Mouse (Mus musculus) R1 (cell line): ENCODE results near the gene Nkx2-4.
A peak's percentile ranks its signal among the peaks of the same experiment; 100 is the strongest.

ENCODE experiments used
- DNase-seq: peaks from one replicate; pipeline ENCODE4 v3.0.0-alpha.2; 2018; ENCODE audit warnings: low read depth, low spot score

Nkx2-4 gene

GRCm38 (mm10) chr2:147085072-147085870 is at the start of gene Nkx2-4:
Nkx2-4 (minus strand) TSS chr2:147085445.
- DNase-seq = peak; percentile 41

- no peak for DNase-seq
Observed at GRCm38 (mm10) chr2:147127366-147127765, 42.1 kb upstream of the Nkx2-4 start.

- DNase-seq = no peak
Observed at GRCm38 (mm10) chr2:147119736-147120135, 34.5 kb upstream of the Nkx2-4 start.

- no peak for DNase-seq
Observed at GRCm38 (mm10) chr2:147086441-147086840, 1.2 kb upstream of the Nkx2-4 start.

GRCm38 (mm10) chr2:147085937-147086336 is 692 bp upstream of the Nkx2-4 start:
- peak; percentile 5 for DNase-seq

GRCm38 (mm10) chr2:147084366-147085071 is 726 bp downstream of the Nkx2-4 start:
- DNase-seq = peak; percentile 4

GRCm38 (mm10) chr2:147083471-147084365 is 1.5 kb downstream of the Nkx2-4 start:
- peak; percentile 48 for DNase-seq

GRCm38 (mm10) chr2:147082391-147082790 is 2.9 kb downstream of the Nkx2-4 start:
- DNase-seq = no peak

GRCm38 (mm10) chr2:147074399-147074798 is 10.8 kb downstream of the Nkx2-4 start:
- no peak for DNase-seq

GRCm38 (mm10) chr2:147073962-147074361 is 11.3 kb downstream of the Nkx2-4 start:
- no peak for DNase-seq

GRCm38 (mm10) chr2:147070305-147070704 is 14.9 kb downstream of the Nkx2-4 start:
- DNase-seq = no peak

GRCm38 (mm10) chr2:147069077-147069476 is 16.2 kb downstream of the Nkx2-4 start:
- no peak for DNase-seq

GRCm38 (mm10) chr2:147067480-147068246 is 17.6 kb downstream of the Nkx2-4 start:
- no peak for DNase-seq

- no peak for DNase-seq
Observed at GRCm38 (mm10) chr2:147053229-147053892, 31.9 kb downstream of the Nkx2-4 start.

- DNase-seq = no peak
Observed at GRCm38 (mm10) chr2:147047051-147047450, 38.2 kb downstream of the Nkx2-4 start.

GRCm38 (mm10) chr2:147035864-147036263 is 49.4 kb downstream of the Nkx2-4 start:
- DNase-seq = no peak
